Mouse (Mus musculus) spleen, postnatal 36 days (tissue): Measurements from ENCODE around the gene Kcnh2.
"Not testable (repeated sequence)": the region's sequence is repeated elsewhere in the genome, so short reads cannot be mapped to it uniquely, and the experiment has no call there.

Experiments
- DNase-seq, 2 experiments: peaks; one replicate each; pipeline ENCODE4 v3.0.0; 2022; ENCODE audit warnings: low spot score in 2 of 2, mixed read lengths in 1 of 2

Kcnh2 gene

GRCm38 (mm10) chr5:24351278-24351677 lies at the start of gene Kcnh2:
Gene Kcnh2 (minus strand): TSS chr5:24351604.
- no peak for DNase-seq

- no peak for DNase-seq
Measured at GRCm38 (mm10) chr5:24400362-24400761, 49.0 kb upstream of the Kcnh2 start.

- DNase-seq = no peak
Measured at GRCm38 (mm10) chr5:24399686-24400085, 48.3 kb upstream of the Kcnh2 start.

GRCm38 (mm10) chr5:24396254-24396653 lies 44.9 kb upstream of the Kcnh2 start:
- not testable (repeated sequence) for DNase-seq

- peak; percentile 95 to 96 for DNase-seq
Measured at GRCm38 (mm10) chr5:24394165-24394894, 42.9 kb upstream of the Kcnh2 start.

- DNase-seq = peak; percentile 76 to 83
Measured at GRCm38 (mm10) chr5:24393392-24393997, 42.1 kb upstream of the Kcnh2 start, which contains the start of gene Abcb8. Gene Abcb8 (plus strand): TSS chr5:24393663.

- DNase-seq = no peak
Measured at GRCm38 (mm10) chr5:24392724-24393123, 41.3 kb upstream of the Kcnh2 start.

GRCm38 (mm10) chr5:24391864-24392263 lies 40.5 kb upstream of the Kcnh2 start, which contains the start of gene Atg9b:
Gene Atg9b (minus strand): TSS chr5:24392143.
- no peak for DNase-seq

GRCm38 (mm10) chr5:24389658-24390020 lies 38.2 kb upstream of the Kcnh2 start:
- DNase-seq = no peak

- no peak for DNase-seq
Measured at GRCm38 (mm10) chr5:24389011-24389657, 37.7 kb upstream of the Kcnh2 start.

- no peak for DNase-seq
Measured at GRCm38 (mm10) chr5:24388246-24388915, 37.0 kb upstream of the Kcnh2 start.

- DNase-seq = no peak
Measured at GRCm38 (mm10) chr5:24387264-24388241, 36.1 kb upstream of the Kcnh2 start.

GRCm38 (mm10) chr5:24385887-24386550 lies 34.6 kb upstream of the Kcnh2 start:
- no peak for DNase-seq

- no peak for DNase-seq
Measured at GRCm38 (mm10) chr5:24385374-24385773, 34.0 kb upstream of the Kcnh2 start.

- peak; percentile 26 to 37 for DNase-seq
Measured at GRCm38 (mm10) chr5:24384407-24384806, 33.0 kb upstream of the Kcnh2 start.

GRCm38 (mm10) chr5:24383026-24383859 lies 31.8 kb upstream of the Kcnh2 start:
- DNase-seq = peak; percentile 83 to 84

GRCm38 (mm10) chr5:24381988-24382387 lies 30.6 kb upstream of the Kcnh2 start:
- DNase-seq = no peak

- DNase-seq = no peak
Measured at GRCm38 (mm10) chr5:24381486-24381885, 30.1 kb upstream of the Kcnh2 start.

GRCm38 (mm10) chr5:24380499-24380898 lies 29.1 kb upstream of the Kcnh2 start:
- no peak for DNase-seq

- DNase-seq = no peak
Measured at GRCm38 (mm10) chr5:24379501-24379900, 28.1 kb upstream of the Kcnh2 start.
